Mouse (Mus musculus): ENCODE measurements around the gene Gm9887.
"Not testable (repeated sequence)": the region's sequence is repeated elsewhere in the genome, so short reads cannot be mapped to it uniquely, and the experiment has no call there.

The Gm9887 gene

GRCm38 (mm10) chr12:69371854-69372671 is at the start of gene Gm9887, which contains the start of gene Arf6:
Gm9887 (minus strand) TSS chr12:69372458.
Arf6 (plus strand) TSS chr12:69372150.
- DNase-seq = peak; percentile 96

- DNase-seq = no peak
These were observed 48.5 kb upstream of the Gm9887 start for GRCm38 (mm10) chr12:69420716-69421115.

GRCm38 (mm10) chr12:69419606-69420005 is 47.3 kb upstream of the Gm9887 start:
- no peak for DNase-seq

DNA sequence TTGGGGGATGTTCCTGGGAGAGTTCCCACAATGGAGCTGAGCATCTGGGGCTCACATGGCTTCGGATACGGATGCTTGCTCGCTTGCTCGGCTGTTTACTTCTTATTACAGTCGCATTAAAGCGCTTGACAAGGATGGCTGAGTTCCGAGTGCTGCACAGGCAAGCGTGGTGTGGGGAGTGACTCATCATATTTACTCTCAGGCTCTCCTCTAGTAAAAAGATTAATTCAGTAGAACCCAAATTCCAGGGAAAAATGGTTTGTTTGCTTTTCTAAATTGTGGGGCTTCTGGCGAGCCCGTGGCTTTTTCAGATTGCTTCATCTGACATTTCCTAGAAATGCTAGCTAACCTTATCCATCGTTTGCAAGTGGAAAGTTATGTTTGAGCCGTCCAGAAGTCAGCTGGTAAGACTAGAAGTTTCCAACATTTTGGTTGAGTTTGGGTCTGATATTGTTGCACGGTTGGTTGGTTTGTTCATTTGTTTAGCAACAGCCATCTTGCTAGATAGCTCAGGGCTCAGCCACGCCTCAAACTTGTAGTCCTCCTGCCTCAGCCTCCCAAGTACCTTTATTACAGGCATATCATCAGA is 46.9 kb upstream of the Gm9887 start:
- DNase-seq = peak; percentile 30

GRCm38 (mm10) chr12:69418606-69419005 is 46.3 kb upstream of the Gm9887 start:
- DNase-seq = no peak

DNA sequence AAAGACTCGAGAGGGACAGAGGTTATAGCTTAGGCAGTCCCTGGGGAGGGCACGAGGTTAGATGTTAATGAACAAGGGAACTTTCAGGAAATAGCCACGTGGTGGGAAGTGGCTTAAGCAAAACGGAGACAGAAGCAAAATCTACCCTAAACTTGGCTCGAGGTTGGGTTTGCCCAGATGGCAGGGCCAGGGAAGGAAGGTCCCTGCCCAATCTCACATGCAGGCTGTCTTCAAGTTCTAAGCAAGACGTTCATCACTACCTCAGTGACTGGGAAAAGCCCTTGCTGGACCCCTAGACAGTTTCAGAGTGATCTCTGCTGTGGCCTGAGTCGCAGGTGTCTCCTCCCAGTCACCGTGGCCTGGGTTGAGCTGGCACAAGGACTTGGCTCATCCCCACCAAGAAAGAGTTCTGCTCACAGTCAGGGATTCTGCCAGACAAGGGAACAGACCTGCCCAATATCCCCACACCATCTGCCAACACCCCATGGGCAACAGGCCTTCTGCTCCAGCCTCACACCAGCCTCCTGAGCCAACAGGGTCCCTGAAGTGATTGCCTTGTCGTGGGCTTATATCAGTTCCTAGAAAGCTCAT is 45.5 kb upstream of the Gm9887 start:
- DNase-seq = no peak

- no peak for DNase-seq
These were observed 44.5 kb upstream of the Gm9887 start for GRCm38 (mm10) chr12:69416793-69417192.

GRCm38 (mm10) chr12:69414826-69415572 is 42.7 kb upstream of the Gm9887 start:
- no peak for DNase-seq

DNA sequence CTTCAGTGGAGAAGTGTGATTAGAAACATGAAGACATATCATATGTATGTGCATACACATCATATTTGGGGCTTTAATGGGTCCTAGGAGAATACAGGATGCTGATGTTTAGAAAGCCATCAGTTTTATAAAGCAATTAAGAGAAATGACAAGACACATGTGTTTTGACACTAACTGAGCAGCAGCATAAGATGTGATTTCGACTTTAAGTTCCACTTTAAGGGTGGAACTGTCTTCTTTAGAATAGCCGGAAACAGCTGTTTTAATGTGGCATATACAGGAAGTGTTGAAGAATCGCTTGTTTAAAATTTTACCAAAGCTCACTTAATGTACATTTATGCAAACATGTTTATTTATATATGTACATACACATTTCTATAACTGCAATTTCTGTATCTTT is 41.0 kb upstream of the Gm9887 start:
- no peak for DNase-seq

DNA sequence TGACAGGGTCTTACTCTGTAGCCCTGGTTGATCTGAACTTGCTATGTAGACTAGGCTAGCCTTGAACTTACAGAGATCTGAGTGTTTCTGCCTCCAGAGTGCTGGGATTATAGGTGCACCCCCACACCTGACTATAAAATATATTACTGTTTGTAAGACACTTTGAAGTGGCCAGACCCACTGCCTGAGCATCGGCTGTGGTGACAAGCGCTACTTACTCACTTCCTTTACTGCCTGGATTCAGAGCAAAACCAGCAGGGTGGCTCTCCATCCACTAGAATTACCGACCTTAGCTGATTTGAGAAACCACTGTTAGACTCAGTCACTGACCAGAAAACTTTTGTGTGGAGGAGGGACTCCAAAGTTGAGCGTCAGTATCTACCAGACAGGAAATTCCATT is 39.7 kb upstream of the Gm9887 start:
- DNase-seq = no peak

DNA sequence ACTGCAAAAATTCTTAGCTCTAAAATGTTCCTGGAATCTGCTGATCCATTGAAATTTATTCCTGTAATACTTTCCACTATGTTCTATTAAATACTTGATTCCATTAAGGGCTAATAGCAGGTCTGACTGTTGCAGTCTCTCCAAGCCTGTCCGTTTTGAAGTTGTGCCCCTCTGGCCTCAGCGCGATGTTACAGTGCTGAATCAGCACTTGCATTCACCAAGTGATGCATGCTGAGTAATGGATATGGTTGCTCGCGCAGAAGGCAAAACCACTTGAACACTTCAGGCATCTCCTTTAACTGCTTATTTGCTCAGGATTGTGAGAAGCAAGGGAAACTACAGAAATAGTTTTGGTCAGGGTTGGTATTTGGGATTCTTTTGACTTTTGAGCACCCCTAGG is 38.5 kb upstream of the Gm9887 start:
- DNase-seq = no peak

DNA sequence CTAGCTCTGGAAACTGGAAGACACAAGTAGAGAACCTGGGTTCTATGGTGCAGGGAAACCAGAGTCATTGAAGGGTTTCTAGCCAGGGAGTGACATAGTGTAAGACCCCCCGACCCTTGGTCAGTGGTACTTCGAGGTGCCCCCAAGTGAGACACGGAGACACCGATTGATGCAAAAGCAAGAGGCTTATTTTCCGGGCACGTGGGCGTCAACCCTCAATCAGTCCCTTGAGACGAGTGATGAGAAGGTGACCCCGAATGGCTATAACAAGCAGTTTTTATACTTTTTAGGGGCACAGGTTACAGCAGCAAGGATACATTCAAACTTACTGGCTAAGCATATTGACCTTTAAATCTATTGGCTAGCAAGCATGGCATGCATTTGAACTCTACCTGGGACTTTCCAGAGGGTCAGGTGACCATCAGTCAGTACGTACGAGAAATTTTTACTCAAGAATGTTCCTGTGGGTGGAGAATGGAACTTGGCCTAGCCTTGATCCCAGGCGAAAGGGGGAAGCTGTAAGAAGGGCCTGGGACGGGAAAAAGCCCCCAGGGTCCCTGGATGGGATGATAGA is 30.4 kb upstream of the Gm9887 start:
- DNase-seq = no peak

- no peak for DNase-seq
These were observed 29.8 kb upstream of the Gm9887 start for GRCm38 (mm10) chr12:69402100-69402499.

- no peak for DNase-seq
These were observed 28.6 kb upstream of the Gm9887 start for GRCm38 (mm10) chr12:69400871-69401286.

DNA sequence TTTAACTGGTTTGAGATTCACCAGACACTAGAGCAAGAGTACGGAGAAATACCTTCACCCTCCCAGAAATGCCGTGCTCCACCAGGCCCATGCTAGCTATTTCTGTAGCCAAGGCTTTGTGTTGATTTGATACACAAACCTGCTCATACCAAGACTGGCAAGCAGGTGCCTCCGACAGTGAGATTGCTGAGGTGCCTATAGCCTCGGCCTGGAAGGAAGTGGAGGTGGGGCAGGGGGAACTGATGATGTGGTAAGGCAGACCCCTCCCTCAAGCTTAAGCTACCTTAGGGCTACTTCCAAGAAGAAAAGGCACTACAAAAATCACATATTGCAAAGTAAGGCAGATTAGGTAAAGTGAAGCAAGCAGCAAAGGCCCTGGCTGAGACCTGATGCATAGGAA is 28.1 kb upstream of the Gm9887 start:
- no peak for DNase-seq

DNA sequence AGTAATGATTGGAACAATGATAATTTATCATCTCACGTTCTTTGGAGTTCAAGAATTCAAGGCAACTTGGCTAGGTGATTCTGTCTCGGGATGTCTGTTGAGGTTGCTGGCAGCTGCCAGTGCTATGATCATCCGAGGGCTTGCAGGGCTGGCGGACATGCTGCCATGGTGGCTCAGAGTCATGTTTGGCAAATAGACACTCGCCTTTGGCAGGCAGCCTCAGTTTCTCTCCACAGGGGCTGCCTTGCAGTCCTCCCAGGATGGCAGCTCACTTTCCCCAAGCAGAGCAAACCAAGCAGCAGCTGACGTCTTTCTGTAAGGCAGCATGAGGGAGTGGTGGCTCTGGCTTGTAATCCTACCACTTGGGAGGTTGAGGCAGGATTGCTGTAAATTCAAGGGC is 22.2 kb upstream of the Gm9887 start:
- DNase-seq = no peak

- no peak for DNase-seq
These were observed 20.8 kb upstream of the Gm9887 start for GRCm38 (mm10) chr12:69393076-69393475.

- no peak for DNase-seq
These were observed 17.9 kb upstream of the Gm9887 start for GRCm38 (mm10) chr12:69390000-69390698.

- peak; percentile 55 for DNase-seq
These were observed 17.1 kb upstream of the Gm9887 start for GRCm38 (mm10) chr12:69389273-69389938.

DNA sequence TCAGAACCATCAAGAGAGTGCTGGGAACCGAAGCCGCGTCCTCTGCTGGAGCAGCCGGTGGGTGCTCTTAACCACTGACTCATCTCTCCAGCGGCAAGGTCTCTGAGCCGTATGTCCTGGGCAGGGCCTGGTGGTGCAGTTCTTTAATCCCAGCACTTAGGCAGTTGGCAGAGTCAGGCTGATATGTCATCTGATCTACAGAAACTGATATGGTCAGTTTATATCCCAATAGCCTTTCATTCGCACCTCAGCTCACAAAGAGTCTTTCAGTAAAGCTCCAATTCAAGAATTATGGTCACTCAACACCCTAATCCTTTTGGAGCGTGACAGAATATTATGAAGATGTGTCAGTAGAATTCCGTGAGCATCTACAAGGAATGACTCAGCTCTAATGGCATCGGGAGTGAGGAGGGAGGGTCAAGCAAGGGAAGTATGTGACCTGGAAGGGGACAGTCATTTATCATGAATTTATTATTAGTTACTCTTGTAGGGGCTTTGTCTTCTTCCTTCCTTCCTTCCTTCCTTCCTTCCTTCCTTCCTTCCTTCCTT is 16.1 kb upstream of the Gm9887 start:
- no peak for DNase-seq

DNA sequence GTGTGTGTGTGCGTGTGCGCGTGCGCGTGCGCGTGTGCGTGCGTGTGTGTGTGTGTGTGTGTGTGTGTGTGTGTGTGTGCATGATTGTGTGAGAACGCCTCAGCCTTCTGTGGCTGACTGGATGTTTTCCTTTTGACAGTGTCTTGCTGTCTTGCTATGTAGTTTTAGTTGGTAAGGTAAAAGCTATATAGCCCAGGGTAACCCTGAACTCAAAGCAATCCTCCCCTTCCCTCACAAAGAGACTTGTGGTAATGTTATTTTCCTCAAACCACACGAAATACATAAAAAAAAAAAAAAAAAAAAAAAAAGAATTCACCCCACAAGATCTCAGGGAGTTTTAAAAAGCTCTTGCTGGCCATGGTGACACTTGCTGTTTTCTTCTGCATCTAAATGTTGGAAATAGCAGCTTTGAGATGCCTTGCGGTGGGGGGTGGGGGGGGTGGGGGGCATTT is 14.0 kb upstream of the Gm9887 start:
- DNase-seq = not testable (repeated sequence)

Data from layer of hippocampus, adult 9-11 months (tissue).